Mouse (Mus musculus) stomach, embryonic 16.5 days (tissue): Measurements from ENCODE around the gene Mtfr2. TPM values are rescaled to one million over a fixed set of nuclear protein-coding genes. Genes with fewer than 3 reads are reported as not detected.

Experiments used
- ATAC-seq: fragments of 200-750 bp; cut with Nextera tagmentation; 2 replicates; pipeline ENCODE4 v1.8.0; 2017; ENCODE audit warnings: moderate number of reproducible peaks, moderate TSS enrichment; ENCODE audit not compliant: insufficient read depth, low FRiP score
- H3K27ac ChIP-seq: fragments of 300-500 bp; sonication (generic); 2 replicates; pipeline ENCODE4 v1.5.1; 2014; ENCODE audit warnings: low read length
- H3K27me3 ChIP-seq: fragments of 300-500 bp; sonication (generic); 2 replicates; pipeline ENCODE4 v1.6.1; 2014; ENCODE audit warnings: low read length, control low read depth, mixed read lengths; ENCODE audit not compliant: control insufficient read depth, insufficient read depth
- H3K36me3 ChIP-seq: fragments of 300-500 bp; sonication (generic); 2 replicates; pipeline ENCODE4 v1.6.1; 2014; ENCODE audit warnings: low read length; ENCODE audit not compliant: control insufficient read depth, insufficient read depth
- H3K4me1 ChIP-seq: fragments of 300-500 bp; sonication (generic); 2 replicates; pipeline ENCODE4 v1.6.1; 2014; ENCODE audit warnings: low read length, control low read depth, mixed read lengths; ENCODE audit not compliant: control insufficient read depth, insufficient read depth
- H3K4me2 ChIP-seq: fragments of 300-500 bp; sonication (generic); 2 replicates; pipeline ENCODE4 v1.6.1; 2014; ENCODE audit warnings: low read depth, low read length, mixed read lengths
- H3K4me3 ChIP-seq: fragments of 300-500 bp; sonication (generic); replicated peaks from 2 replicates; pipeline ENCODE4 v1.5.1; 2014; ENCODE audit warnings: mild to moderate bottlenecking, low read length
- H3K9ac ChIP-seq: fragments of 300-500 bp; sonication (generic); 2 replicates; pipeline ENCODE4 v1.6.1; 2014; ENCODE audit warnings: low read length
- H3K9me3 ChIP-seq: fragments of 300-500 bp; sonication (generic); replicated peaks from 2 replicates; pipeline ENCODE4 v1.6.1; 2016; ENCODE audit warnings: low read length, control low read depth; ENCODE audit not compliant: control insufficient read depth
- WGBS: fragments of 180-500 bp; shearing (Covaris S2); extraction: QIAGEN DNeasy Blood & Tissue Kit; methylation state at CpG from one replicate; pipeline ENCODE4 v1.1.7; 2014; 5-methylcytosine and 5-hydroxymethylcytosine counted together
- polyA plus RNA-seq: library from polyadenylated mRNA; unstranded; fragments of >200 nt; fragmentation: Nextera tagmentation; extraction: Ambion mirVana; gene quantifications from 2 replicates; pipeline ENCODE4 v1.2.1, GENCODE M21; 2015

Mtfr2 gene
- 1.5 and 1.6 TPM in 2 replicates for polyA plus RNA-seq

DNA sequence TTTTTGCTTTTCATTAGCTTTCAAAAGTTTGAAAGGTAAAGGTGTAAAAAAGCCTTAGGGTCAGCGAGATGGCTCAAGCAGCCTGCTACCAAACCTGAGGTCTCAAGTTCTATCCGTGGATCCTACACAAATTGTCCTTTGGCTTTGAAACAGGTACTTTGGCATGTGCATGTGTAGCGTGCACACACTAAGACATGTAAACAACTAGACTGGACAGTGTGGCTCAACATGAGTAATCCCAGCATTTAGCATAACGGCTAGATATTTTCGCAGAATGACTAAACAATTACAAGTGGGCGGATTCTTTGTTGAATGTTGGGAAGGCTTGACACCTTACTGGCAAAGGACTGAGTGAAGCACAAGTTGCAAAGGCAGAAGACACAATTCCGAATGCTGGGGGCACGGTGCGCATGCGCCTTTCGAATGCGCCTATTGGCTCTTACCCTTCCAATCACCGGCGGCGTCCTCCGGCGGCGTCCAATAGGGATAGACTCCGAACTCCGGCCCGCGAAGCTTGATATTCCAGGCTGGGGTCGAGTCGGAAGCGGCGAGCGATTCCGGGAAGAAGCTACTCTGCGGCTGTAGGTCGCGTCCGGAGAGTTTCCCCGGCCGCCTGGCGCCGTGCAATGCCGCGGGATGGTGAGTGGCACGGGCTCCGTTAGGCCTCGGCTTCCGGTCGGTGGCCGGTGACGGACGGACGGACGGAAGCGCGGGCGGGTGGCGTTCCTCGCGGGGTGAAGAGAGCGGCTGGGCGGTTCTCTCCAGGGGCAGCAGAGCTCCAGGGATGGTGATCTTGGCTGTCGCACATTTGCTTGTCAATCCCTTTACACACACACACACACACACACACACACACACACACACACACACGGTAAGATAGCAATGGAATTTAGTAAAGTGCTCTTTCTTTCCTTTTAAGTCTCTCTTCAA is at the start of gene Mtfr2:
TSS of gene Mtfr2 (plus strand) at position 486 of the 930 bp plus-strand sequence.
- H3K4me3 ChIP-seq: peak within 1 kb of the TSS; percentile 84
- ATAC-seq: peak; percentile 96
- peak within 1 kb of the TSS; percentile 69 for H3K27ac ChIP-seq
- H3K9me3 ChIP-seq: no peaks in the 10 kb centered on the region
- peak within 1 kb of the TSS; percentile 88 for H3K4me2 ChIP-seq
- 1% methylated on average over 58 of the region's 58 CpGs for WGBS
- peaks cover 13% of the 10 kb centered on the region for H3K36me3 ChIP-seq
- H3K9ac ChIP-seq: peak within 1 kb of the TSS; percentile 77
- no peaks in the 10 kb centered on the region for H3K27me3 ChIP-seq
- peaks cover 9% of the 10 kb centered on the region; the same call in 1 of the 2 replicates for H3K4me1 ChIP-seq

DNA sequence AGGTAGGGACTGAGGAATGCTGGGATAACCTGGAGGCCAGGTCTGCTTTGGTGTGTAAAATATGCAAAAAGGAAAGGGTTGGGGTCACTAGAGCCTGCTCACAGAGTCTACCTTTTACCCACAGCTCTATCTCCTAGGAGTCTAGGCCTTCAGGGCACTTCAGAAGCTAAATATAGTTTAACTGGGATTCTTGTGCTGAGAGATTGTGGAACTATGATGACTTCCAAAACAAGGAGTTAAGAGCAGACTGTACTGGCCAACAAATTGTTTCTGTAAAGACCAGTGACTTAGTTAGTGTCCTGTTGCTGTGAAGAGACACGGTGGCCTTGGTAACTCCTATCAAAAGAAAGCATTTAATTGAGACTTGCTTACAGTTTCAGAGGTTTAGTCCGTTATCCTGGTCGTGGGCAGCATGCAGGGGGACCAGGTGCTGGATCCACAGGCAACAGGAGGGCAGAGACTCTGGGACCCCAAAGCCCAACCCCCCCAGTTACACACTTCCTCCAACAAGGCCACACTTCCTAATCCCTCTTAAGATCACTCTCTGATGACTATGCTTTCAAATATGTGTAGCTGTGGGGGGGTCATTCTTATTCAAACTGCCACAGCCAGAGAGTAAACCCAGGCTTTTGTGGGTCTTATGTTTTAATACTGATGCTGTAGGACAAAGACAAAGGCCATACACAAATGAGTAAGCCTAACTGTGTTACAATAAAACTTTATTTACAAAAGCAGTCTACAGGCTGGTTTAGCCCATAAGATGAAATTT is 49.2 kb upstream of the Mtfr2 start:
- Histone ChIP-seq H3K27ac (no peak overlapping the region), H3K27me3 (no peaks in the 10 kb centered on the region), H3K4me1 (no peaks in the 10 kb centered on the region), H3K4me2 (no peak overlapping the region), H3K36me3 (no peaks in the 10 kb centered on the region), H3K9me3 (no peaks in the 10 kb centered on the region), H3K4me3 (no peak overlapping the region), H3K9ac (no peak overlapping the region)
- no peak for ATAC-seq
- 61% methylated on average over 3 of the region's 3 CpGs for WGBS

DNA sequence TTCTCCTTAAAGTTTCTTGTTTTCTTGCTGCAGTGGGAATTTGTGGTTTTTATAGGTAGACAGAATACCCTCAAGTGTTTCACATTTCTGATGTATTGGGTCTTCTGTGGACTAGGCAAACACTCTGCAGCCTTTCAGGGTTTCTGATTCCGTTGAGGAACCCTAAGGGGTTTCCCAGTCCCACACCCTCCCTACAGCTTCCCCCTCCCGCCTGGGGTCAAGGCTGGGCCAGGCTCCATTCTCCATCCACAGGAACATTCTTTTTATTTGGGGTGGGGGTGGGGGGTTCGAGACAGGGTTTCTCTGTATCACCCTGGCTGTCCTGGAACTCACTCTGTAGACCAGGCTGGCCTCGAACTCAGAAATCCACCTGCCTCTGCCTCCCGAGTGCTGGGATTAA is 48.5 kb upstream of the Mtfr2 start:
- no peak for ATAC-seq

DNA sequence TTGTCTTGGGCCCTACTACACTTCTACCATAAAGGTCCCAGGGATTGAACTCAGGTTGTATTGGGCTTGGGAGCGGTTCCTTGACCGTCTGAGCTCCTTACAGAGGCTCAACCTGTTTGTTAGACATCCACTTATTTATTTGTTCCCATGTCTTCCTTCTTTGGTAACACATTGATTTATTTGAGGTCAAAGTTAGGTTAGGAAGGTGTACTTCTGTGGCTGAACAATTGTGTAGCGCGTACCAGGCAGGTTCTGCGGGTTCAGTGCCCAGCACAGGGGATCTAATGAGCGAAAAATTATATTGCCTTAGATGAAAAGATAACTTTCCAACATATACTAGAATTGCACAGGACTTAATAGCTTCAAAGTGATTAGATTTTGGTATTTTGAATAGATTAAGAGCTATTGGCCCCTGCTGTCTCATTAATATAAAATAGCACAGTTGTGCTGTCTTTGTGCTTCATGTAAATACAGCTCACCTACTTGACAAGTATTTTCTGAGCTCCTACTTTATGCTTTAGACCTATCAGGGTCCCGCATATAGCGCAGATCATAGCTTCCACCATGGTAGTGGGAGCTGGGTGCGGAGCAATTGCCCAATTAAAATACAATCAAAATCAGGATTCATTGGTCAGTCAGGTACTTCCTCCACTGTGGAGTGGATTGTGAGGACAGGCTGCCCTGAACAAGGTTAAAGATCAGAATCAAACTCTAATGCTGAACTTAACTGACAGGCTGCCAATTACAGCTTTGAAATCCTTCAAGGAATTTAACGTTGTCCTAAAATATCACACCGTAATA is 36.4 kb upstream of the Mtfr2 start:
- Histone ChIP-seq H3K36me3 (no peaks in the 10 kb centered on the region), H3K4me1 (peaks cover 12% of the 10 kb centered on the region; the same call in 1 of the 2 replicates), H3K27ac (peak overlapping the region; percentile 99), H3K27me3 (no peaks in the 10 kb centered on the region), H3K9me3 (no peaks in the 10 kb centered on the region), H3K4me3 (peak overlapping the region; percentile 87), H3K4me2 (peak overlapping the region; percentile 65), H3K9ac (peak overlapping the region; percentile 82)
- WGBS: 40% methylated on average over 11 of the region's 11 CpGs
- ATAC-seq: no peak

More for the DNA sequence above, 48.5 kb upstream of the Mtfr2 start:
- Histone ChIP-seq H3K4me1 (no peaks in the 10 kb centered on the region), H3K9ac (no peak overlapping the region), H3K27ac (no peak overlapping the region), H3K9me3 (no peaks in the 10 kb centered on the region), H3K36me3 (no peaks in the 10 kb centered on the region), H3K4me3 (no peak overlapping the region), H3K27me3 (no peaks in the 10 kb centered on the region), H3K4me2 (no peak overlapping the region)
- 72% methylated on average over 5 of the region's 5 CpGs for WGBS

DNA sequence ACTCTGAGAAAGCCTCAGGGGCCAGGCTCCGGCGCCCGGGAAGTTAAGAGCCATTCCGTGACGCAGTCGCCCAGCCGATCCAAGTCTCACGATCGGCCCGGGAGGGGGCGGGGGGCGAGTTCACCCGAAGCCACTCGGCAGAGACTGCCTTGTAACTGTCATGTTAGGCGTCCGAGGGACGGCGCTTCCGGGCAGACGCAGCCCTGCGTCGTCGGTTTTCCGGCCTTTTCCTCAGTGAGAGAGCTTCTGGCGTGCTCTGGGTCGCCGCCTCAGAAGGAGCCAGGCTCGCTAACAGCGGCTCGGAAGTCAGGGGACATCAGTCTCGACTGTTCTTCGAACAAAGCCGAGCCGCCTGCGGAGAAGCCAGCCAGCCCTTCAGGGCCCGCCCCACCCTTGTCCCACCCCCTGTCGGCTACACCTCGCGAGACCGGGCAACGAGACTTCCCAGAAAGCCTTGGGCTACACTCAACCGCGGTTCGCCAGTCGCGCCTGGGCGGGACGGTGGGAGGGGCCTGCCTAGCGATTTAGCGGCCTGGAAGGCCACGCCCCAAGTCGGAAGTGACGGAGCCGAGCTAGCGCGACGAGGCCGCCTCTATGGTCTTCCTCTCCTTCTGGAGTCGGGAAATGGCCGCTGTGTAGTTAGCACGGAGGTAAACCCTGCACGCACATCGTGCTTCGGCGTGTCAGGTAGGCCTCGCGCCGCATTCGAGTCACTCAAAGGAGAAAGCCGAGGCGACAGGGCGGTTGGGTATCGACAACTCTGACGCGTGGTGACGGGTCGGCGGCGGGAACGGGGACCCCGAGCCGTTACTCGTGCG is 35.4 kb upstream of the Mtfr2 start, which contains the start of gene Bclaf1:
TSS of gene Bclaf1 (plus strand) at position 552 of the 818 bp plus-strand sequence.
- Histone ChIP-seq H3K27ac (peak within 1 kb of the TSS; percentile 99), H3K4me1 (peaks cover 12% of the 10 kb centered on the region; the same call in 1 of the 2 replicates), H3K27me3 (no peaks in the 10 kb centered on the region), H3K9ac (peak within 1 kb of the TSS; percentile 91), H3K36me3 (no peaks in the 10 kb centered on the region), H3K9me3 (no peaks in the 10 kb centered on the region), H3K4me2 (peak within 1 kb of the TSS; percentile 66), H3K4me3 (peak within 1 kb of the TSS; percentile 87)
- peak; percentile 99 for ATAC-seq
- under 1% methylated on average over 84 of the region's 84 CpGs for WGBS

DNA sequence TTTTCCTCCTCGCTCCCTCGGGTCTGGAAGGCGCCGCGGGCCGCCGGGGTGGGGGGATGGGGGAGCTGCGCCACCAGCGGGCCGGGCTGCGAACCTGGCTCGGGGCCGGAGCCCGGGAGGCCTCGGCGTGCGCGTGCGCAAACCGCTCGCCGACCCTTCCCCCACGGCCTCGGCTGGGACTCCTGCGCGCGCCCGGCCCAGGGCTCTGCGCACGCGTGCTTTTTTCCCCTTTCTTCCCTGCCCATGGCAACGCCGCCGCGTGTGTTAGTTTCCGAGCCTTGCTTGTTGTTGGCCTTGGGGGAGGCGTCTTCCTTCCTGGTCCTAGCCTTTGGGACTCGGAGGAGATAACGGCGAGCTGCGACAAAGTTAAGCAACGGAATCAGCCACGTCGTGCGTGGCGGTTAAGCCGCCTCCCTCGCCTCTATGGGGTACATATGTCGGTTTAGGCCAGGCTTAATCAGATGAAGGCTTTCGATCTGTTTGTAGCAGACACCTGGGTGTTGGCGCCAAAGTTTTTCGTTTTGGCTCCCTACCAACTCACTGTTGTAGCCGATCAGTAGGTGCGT is 34.8 kb upstream of the Mtfr2 start:
- Histone ChIP-seq H3K9me3 (no peaks in the 10 kb centered on the region), H3K4me1 (peaks cover 12% of the 10 kb centered on the region; the same call in 1 of the 2 replicates), H3K27ac (peak overlapping the region; percentile 99), H3K36me3 (no peaks in the 10 kb centered on the region), H3K9ac (peak overlapping the region; percentile 91), H3K4me3 (peak overlapping the region; percentile 87), H3K27me3 (no peaks in the 10 kb centered on the region), H3K4me2 (peak overlapping the region; percentile 66)
- under 1% methylated on average over 48 of the region's 54 CpGs for WGBS
- peak; percentile 73 for ATAC-seq

DNA sequence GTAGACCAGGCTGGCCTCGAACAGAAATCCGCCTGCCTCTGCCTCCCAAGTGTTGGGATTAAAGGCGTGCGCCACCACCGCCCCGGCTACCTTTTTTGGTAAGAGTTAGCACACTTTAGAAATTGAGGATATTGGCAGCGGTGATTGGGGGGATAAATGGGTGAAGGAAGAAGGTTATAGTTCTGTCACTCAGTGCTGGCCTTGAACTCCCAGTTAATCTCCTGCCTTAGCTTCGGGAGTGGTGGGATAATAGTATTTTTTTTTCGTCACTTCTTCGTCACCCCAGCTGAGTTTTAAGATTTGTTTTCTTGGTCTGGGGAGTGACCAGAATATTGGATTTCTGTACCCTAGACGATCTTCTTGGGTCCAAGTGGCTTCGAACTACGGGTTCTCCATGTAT is 34.1 kb upstream of the Mtfr2 start:
- 40% methylated on average over 13 of the region's 13 CpGs for WGBS
- no peaks in the 10 kb centered on the region for H3K27me3 ChIP-seq
- peak overlapping the region; percentile 91 for H3K9ac ChIP-seq
- peak overlapping the region; percentile 66 for H3K4me2 ChIP-seq
- ATAC-seq: no peak
- H3K36me3 ChIP-seq: no peaks in the 10 kb centered on the region
- no peak overlapping the region for H3K27ac ChIP-seq
- H3K4me1 ChIP-seq: peaks cover 12% of the 10 kb centered on the region; the same call in 1 of the 2 replicates
- H3K9me3 ChIP-seq: no peaks in the 10 kb centered on the region
- peak overlapping the region; percentile 87 for H3K4me3 ChIP-seq
